In the genomic region with DNA sequence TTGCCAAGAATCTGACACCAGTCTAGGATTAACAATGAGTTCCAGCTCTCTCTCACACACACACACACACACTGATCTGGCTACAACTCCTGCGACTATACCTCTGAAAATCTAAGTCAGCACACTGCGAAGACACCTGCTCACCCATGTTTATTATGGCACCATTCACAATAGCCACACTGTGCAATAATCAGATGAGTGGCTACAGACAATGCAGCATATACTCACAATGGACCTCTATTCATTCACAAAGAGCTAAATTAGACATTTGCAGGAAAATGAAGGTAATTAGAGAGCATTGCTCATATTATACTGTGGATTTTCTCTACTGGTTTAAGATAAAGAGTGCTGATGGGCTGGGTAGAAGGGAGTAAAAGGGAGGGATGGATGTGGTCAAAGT, we compare ENCODE assay signal across 18 mouse cellular contexts.
"Had no signal": no experiment of that assay in that cellular context is flagged by ENCODE, and none has a peak within 500 bp of the region (broad histone marks: within the 10 kb centered on the region; RNA-seq: fewer than 3 reads in every experiment).

No protein-coding gene starts in this region.

- H3K27me3 ChIP-seq: midbrain, embryonic 12.5 days; neural tube, embryonic 13.5 days; neural tube, embryonic 15.5 days had no signal

- H3K4me3 ChIP-seq: midbrain, embryonic 10.5 days; midbrain, embryonic 12.5 days; myocyte; neural tube, embryonic 13.5 days; neural tube, embryonic 15.5 days had no signal

- DNase-seq: lung, adult 18-20 months; lung, embryonic 14.5 days; lung, postnatal 10 days; lung, postnatal 4 days; midbrain, embryonic 14.5 days; right cerebral cortex, adult 18-20 months; right cerebral cortex, postnatal 25 days; right cerebral cortex, postnatal 4 days; spleen, adult 18-20 months; thymus, adult 18-20 months; thymus, postnatal 14 days; thymus, postnatal 36 days had no signal

- H3K9ac ChIP-seq: lung, embryonic 14.5 days; midbrain, embryonic 12.5 days; neural tube, embryonic 13.5 days; neural tube, embryonic 15.5 days had no signal

- H3K4me1 ChIP-seq: midbrain, embryonic 10.5 days; midbrain, embryonic 12.5 days; neural tube, embryonic 13.5 days; neural tube, embryonic 15.5 days had no signal

- H3K4me2 ChIP-seq: lung, embryonic 14.5 days; midbrain, embryonic 12.5 days; neural tube, embryonic 13.5 days; neural tube, embryonic 15.5 days had no signal

- ATAC-seq: midbrain, embryonic 16.5 days had no signal

- H3K27ac ChIP-seq: midbrain, embryonic 10.5 days; midbrain, embryonic 12.5 days; neural tube, embryonic 13.5 days; neural tube, embryonic 15.5 days had no signal

- H3K9me3 ChIP-seq: midbrain, embryonic 10.5 days; midbrain, embryonic 12.5 days; neural tube, embryonic 13.5 days; neural tube, embryonic 15.5 days had no signal

- H3K36me3 ChIP-seq: midbrain, embryonic 10.5 days; midbrain, embryonic 12.5 days; neural tube, embryonic 13.5 days; neural tube, embryonic 15.5 days had no signal
